Mouse (Mus musculus) embryo, embryonic 9.5 days (tissue): Measurements from ENCODE around the gene Lrrn2.

Experiments
- DNase-seq: peaks from one replicate; pipeline ENCODE4 v3.0.0-alpha.2; 2017; ENCODE audit errors: extremely low spot score

Gene Lrrn2

DNA sequence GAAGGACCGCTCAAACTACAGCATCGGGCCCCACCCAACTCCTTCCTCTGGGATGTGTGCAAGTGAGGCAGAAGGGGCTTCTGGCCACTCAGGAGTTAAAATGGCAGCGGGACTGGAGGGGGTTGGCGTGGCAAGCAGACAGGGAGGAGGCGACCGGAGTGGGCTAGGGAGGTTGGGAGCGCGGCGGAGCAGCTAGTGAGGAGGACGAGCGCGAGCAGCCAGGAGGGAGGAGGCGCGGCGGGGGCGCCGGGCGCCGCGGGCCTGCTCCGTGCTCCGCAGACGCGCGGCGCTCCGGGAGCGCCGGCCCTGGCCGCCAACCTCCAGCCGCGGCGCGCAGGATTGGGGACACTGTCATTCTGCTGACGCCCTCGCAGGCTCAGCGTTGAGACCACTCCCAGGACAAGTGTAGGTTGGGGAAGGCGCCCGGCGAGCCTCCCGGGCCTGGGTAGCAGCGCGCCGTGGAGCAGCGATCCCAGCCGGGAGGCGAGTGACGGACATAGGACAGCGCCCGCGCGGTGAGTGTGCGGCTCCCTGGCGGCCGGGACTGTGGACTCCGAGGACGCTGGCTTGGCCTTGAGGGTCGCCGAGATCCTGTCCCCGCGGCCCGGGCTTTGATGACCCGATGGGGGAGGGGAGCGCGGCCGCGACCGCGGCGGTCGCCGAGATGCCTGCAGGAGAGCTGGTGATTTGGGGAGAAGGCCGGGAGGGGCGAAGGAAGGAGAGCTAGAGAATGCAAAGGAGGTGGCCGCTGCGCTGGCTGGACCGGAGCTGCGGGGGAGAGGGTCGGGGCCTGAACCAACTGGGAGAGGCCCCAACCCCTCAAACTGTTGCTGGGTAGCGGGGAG lies at the start of gene Lrrn2:
Gene Lrrn2 (plus strand): TSS at position 113 of the 845 bp plus-strand sequence.
- DNase-seq = peak; percentile 63

DNA sequence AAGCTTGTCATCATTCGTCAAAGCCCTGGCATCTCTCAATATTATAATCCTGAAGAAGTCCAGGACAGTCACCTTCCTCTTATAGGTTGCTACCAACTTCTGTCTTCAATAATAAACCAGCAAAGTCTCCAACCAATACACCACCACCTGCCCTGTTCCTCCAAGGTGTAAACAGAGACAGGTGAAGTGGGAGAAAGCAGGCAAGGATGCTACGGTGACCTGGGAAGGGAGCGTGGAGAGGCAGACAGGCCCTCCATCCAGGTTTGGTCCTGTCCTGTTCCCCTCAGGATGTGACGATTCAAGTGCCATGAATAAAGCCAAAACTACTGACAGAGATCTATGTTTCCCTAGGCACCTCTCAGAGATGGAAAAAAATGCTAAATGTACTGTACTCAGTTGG lies 48.1 kb upstream of the Lrrn2 start:
- DNase-seq = no peak

- no peak for DNase-seq
Measured at GRCm38 (mm10) chr1:132834037-132834436, 46.0 kb upstream of the Lrrn2 start.

DNA sequence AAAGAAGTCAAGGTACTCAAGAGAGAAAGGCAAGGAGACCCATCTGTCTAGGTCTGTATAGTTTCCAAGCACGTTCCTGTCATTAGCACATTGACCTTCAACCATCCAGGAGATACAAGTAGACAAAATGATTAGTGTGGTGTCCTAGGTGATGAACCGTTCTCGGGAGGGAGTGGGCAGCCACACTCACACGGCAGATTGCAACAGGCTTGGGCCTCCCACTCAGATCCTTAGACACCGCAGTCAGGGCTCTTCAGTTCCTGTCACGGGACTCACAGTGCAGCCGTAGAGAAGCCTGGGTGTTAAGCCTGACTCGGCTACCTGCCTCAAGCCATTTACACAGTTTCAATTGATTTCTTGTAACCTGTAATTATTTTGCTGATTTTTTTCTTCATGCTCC lies 43.2 kb upstream of the Lrrn2 start:
- no peak for DNase-seq

GRCm38 (mm10) chr1:132837691-132838090 lies 42.4 kb upstream of the Lrrn2 start:
- no peak for DNase-seq

- no peak for DNase-seq
Measured at GRCm38 (mm10) chr1:132838371-132838770, 41.7 kb upstream of the Lrrn2 start.

GRCm38 (mm10) chr1:132843612-132844011 lies 36.5 kb upstream of the Lrrn2 start:
- peak; percentile 12 for DNase-seq

DNA sequence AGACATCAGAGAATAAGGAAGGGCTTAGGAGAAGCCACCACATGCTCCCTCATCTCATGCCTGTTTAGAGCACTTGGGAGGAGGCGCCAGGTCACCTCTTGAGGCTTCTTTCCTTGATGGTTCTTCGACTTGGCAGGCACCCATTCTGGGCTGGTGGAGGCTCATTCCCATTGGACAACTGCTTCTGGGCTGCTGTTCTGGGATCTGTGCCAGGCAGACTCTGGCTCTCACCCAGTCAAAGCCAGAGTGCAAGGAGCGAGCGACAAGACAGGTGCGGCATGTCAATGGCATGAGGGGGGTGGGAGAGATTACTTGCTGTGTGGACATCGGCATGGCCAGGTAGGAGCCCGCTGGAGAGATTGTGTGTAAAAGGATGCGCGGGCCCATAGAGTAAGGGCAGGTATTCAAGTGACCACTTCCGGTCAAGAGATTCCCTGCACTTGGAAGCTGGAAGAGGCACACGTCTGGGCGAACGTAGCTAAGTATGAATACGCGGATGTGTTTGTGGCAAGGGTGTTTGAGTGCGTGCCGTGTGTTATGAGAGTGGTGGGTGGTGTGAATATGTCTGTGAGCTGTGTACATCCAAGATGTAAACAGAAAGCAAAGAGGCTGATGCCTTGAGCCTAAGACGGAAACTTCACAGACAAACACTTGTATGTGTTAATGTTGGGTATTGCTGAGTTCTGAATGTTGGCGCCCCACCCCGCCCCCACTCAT lies 35.8 kb upstream of the Lrrn2 start:
- no peak for DNase-seq

DNA sequence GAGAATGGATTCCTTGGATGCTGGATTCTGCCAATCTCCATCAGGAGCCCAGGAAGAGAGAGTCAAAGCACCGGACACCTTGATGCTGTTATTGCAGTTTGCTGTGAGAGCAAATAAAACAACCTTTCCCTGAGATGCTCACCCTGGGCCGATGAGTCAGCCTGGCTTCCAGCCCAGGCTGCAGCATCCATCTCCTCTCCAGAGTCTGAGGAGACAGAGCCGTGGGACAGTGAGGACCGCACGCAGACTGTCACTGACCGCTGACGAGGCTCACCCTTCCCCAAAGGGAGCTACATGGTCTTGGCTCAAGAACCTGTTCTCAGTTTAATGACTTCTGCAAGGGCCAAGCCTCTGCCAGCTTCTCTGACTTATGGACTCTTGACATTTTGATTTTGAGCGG lies 34.3 kb upstream of the Lrrn2 start:
- DNase-seq = no peak

DNA sequence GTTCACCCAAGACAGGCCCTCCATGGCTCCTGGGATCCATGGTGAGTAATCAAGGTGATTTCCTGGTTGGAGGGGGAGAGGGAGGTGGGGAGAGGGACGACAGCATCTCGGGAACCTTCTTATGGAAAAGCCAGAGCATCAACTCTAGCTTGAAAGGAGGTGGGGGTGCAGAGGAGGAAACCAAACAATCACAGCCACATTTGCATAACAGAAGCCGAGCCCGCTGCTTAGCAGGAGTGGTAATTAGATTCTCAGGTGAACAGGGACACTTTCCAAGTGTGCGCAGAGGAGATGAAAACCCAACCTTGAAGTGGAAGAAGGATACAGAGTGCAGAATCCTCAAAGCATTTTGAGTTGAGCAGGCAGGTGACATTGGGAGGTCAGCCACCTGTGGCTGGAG lies 29.3 kb upstream of the Lrrn2 start:
- DNase-seq = no peak

DNA sequence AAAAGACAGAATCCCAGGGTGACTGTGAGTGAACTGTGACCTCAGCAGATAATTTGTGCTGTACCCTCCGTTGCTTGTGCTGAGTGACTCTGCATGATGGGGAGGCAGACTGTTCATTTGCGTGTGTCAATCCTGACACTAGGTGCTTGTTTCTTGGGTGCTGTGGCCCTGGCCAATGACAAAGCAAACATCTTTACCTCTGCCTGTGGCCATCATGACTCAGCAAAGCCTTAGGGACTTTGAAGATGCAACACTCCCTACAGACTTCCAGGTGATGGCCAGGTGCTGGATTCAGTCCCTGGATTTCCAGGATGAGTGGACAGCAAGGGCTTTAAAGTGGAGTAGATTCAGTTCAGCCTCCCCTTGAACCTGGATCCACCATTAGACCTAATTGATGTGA lies 28.8 kb upstream of the Lrrn2 start:
- no peak for DNase-seq

DNA sequence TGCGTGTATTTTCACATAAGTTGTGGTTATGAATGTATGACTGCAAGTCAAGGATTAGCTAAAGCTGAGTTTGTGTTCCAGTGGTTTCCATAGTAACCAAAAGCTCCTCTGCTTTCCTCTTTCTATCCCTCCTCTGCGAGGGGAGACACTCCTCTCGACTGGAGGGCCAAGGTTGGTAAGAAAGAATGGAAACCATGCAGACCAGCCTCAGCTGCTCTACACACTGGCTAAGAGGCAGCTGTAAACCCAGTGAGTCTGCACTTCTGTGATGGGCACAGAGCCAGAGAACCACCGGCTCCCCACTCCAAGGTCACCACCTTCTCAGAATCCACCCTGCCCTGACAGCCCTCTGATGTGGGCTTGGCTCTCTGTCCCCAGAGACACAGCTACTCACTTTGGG lies 28.3 kb upstream of the Lrrn2 start:
- no peak for DNase-seq

DNA sequence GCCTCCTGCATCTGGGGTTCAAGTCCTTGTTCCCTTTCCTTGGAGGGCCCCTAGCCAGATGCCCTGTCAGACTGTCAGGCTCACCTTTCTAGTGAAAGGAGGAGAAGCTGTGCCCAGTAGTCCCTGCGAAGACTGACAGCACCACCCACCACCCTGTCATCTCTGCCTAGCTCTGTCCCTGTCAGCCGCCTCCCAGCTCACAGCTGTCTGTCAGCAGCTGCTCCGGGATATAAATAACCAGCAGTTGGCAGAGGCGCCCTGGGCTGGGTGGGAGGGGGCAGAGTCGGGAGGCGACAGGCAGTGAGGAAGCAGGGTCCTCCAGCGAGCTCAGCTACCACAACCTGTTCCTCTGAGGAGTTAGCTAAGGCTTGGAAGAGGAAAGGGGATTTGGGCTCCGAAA lies 26.8 kb upstream of the Lrrn2 start:
- DNase-seq = no peak

DNA sequence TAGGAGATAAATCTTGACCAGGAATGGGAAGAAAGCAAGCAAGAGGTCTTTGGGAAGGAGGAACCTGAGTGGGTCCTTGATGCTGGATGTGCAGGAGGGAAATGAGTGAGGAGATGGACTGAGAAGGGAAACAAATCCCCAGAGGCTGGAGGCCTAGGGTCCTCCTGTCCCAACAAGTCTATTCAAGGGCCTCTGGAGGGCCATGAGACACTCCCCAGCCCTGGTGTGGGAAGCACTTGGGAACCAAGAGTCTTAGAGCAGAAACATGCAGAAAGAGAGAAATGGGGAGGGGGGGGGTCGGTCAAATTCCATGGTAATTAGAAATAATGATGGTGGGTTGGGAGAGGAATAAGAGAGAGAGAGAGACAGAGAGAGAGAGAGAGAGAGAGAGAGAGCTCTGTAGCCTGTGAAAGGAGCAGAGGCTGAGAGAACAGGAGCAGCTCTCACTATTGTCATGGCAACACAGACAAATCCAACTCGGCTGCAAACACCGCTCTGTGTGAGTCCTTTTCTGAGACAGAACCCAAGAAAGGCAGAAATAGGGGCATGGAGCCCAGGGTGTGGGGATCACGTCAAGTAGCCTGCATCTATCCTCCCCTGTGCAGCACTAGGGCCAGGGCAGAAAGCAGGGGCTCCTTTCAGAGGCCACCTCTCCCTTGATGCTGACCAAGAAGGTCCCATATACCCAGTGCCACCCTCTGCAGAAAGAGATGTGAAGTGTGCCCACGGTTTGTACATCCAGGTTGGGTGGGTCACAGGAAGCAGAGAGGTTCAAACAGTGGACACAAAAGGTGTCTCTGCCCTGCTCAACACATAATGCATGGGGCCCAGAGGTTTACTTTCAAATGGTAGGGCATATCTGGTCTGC lies 21.3 kb upstream of the Lrrn2 start:
- DNase-seq = no peak

GRCm38 (mm10) chr1:132864220-132864619 lies 15.9 kb upstream of the Lrrn2 start:
- DNase-seq = no peak

- no peak for DNase-seq
Measured at GRCm38 (mm10) chr1:132865585-132865984, 14.5 kb upstream of the Lrrn2 start.

DNA sequence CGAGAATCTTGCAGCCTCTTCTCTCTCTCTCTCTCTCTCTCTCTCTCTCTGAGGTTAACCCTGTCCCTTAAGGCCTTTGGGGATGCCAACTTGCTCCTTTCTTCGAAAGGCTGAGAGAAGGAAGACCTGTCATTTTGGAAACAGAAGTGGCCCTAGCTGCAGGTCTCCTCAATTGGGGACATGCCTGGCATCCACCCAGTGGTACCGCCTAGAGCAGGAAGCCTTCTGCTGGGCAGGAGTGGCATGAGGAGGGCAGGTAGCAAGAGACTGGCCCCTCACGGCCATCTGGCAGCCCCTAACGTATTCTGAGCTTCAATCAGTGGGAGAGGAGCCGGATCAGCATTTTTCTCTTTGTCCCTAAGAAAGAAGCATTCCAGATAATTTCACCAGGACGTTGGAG lies 9.7 kb upstream of the Lrrn2 start:
- no peak for DNase-seq

- DNase-seq = no peak
Measured at GRCm38 (mm10) chr1:132878951-132879610, 992 bp upstream of the Lrrn2 start.

- no peak for DNase-seq
Measured at GRCm38 (mm10) chr1:132879801-132880160, 292 bp upstream of the Lrrn2 start.

GRCm38 (mm10) chr1:132881041-132881761 lies 1.1 kb downstream of the Lrrn2 start:
- DNase-seq = peak; percentile 47

DNA sequence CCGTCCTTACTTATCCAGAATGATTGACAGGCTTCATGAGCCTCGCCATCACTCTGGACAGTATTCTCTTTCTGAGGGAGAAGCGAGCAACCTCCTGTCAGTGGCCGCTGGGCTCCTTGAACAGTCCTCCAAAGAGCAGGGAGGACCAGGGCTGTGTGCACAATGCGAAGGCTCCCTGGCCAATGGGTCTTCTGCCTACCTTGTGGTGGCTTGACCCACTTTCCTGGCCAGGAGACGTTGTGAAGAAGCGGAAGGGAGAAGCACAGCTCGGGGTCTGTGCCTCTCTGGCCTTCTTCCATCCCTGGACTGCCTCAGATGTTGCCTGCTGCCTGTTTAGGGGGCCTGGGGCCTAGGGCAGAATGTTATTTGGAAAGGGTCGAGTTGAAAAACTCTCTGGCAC lies 1.8 kb downstream of the Lrrn2 start:
- no peak for DNase-seq
